Mouse (Mus musculus) bone marrow macrophage, adult 2 months (primary cell): ENCODE measurements around the gene Scamp1.

Experiments used
- CTCF ChIP-seq: IDR thresholded peaks from 2 replicates; pipeline ENCODE4 v1.5.1; 2012; ENCODE audit warnings: low read depth, mild to moderate bottlenecking, low read length, moderate library complexity
- POLR2A ChIP-seq: IDR thresholded peaks from 2 replicates; pipeline ENCODE4 v1.6.1; 2012; ENCODE audit warnings: mild to moderate bottlenecking, low read depth, low read length, borderline replicate concordance

GRCm38 (mm10) chr13:94212179-94212578, 73.5 kb downstream of the Scamp1 start:
- TF ChIP-seq CTCF (no peak), POLR2A (no peak)
